21 mouse cellular contexts compared by ENCODE assay signal in genomic region chr1:84590534-84590933, GRCm38 (mm10).
DNase-seq lines count a peak whose midpoint lies in the region; ATAC-seq lines count a peak whose summit lies in the region.
"Had no signal": no experiment of that assay in that cellular context is flagged by ENCODE, and none has a peak within 500 bp of the region (broad histone marks: within the 10 kb centered on the region; RNA-seq: fewer than 3 reads in every experiment).

No protein-coding gene starts in this region.

- peak; percentile 53 for ATAC-seq in forebrain, embryonic 16.5 days
- no peak for ATAC-seq in forebrain, embryonic 11.5 days (replicated peaks; ENCODE audit: low FRiP score)
- ATAC-seq in intestine, embryonic 14.5 days (replicated peaks; ENCODE audit: low FRiP score, low TSS enrichment, low read depth) = no peak
- no peak for ATAC-seq in intestine, embryonic 15.5 days
- 0 out of 2 replicates have a peak, but pooled peaks have one; percentile 19 for ATAC-seq in midbrain, embryonic 16.5 days
- ATAC-seq in midbrain, embryonic 14.5 days (ENCODE audit: low FRiP score, low TSS enrichment) = no peak
- ATAC-seq: intestine, postnatal 0 days had no signal

- no peak for DNase-seq in forebrain, embryonic 11.5 days (ENCODE audit: low spot score)
- DNase-seq in intestine, embryonic 14.5 days (ENCODE audit: low spot score) = peak; percentile 24
- DNase-seq in midbrain, embryonic 14.5 days = no peak
- DNase-seq in thymus, postnatal 14 days = no peak
- DNase-seq: adrenal gland, adult 2 months; adrenal gland, postnatal 25 days; cerebellum, adult 11 months; cerebellum, adult 8-10 months; cerebellum, postnatal 14 days; embryo, embryonic 11 days; gastrocnemius, adult 2 months; gastrocnemius, postnatal 25 days; heart, postnatal 4 days had no signal

- H3K9me3 ChIP-seq in forebrain, embryonic 16.5 days (ENCODE audit: control insufficient read depth, low read length) = no peaks in the 10 kb centered on the region
- H3K9me3 ChIP-seq in forebrain, embryonic 11.5 days (ENCODE audit: control insufficient read depth, low read length) = no peaks in the 10 kb centered on the region
- no peaks in the 10 kb centered on the region for H3K9me3 ChIP-seq in intestine, embryonic 14.5 days (ENCODE audit: control insufficient read depth, low read length)
- no peaks in the 10 kb centered on the region for H3K9me3 ChIP-seq in intestine, embryonic 15.5 days
- H3K9me3 ChIP-seq in midbrain, embryonic 16.5 days (replicated peaks; ENCODE audit: control insufficient read depth, low read length, poor library complexity, severe bottlenecking) = no peaks in the 10 kb centered on the region
- no peaks in the 10 kb centered on the region for H3K9me3 ChIP-seq in midbrain, embryonic 14.5 days (ENCODE audit: control insufficient read depth, low read length)
- H3K9me3 ChIP-seq: embryonic facial prominence, embryonic 15.5 days; heart, embryonic 13.5 days; hindbrain, embryonic 12.5 days had no signal

- no peak overlapping the region for H3K4me2 ChIP-seq in forebrain, embryonic 16.5 days (ENCODE audit: low read length)
- H3K4me2 ChIP-seq in forebrain, embryonic 11.5 days (ENCODE audit: low read depth, low read length, severe bottlenecking) = no peak overlapping the region
- no peak overlapping the region for H3K4me2 ChIP-seq in intestine, embryonic 14.5 days (ENCODE audit: low read length)
- H3K4me2 ChIP-seq in intestine, embryonic 15.5 days (replicated peaks) = no peak overlapping the region
- H3K4me2 ChIP-seq in midbrain, embryonic 16.5 days (ENCODE audit: low read length) = no peak overlapping the region
- H3K4me2 ChIP-seq in midbrain, embryonic 14.5 days (ENCODE audit: low read length) = no peak overlapping the region
- H3K4me2 ChIP-seq: embryonic facial prominence, embryonic 15.5 days; heart, embryonic 13.5 days; hindbrain, embryonic 12.5 days had no signal

- no peaks in the 10 kb centered on the region for H3K36me3 ChIP-seq in forebrain, embryonic 16.5 days (ENCODE audit: control insufficient read depth, insufficient read depth)
- H3K36me3 ChIP-seq in forebrain, embryonic 11.5 days (ENCODE audit: control insufficient read depth, insufficient read depth, low read length) = no peaks in the 10 kb centered on the region
- H3K36me3 ChIP-seq in intestine, embryonic 14.5 days (ENCODE audit: control insufficient read depth, insufficient read depth, low read length) = no peaks in the 10 kb centered on the region
- H3K36me3 ChIP-seq in intestine, embryonic 15.5 days = no peaks in the 10 kb centered on the region
- H3K36me3 ChIP-seq in midbrain, embryonic 16.5 days (ENCODE audit: control insufficient read depth, insufficient read depth, low read length) = no peaks in the 10 kb centered on the region
- H3K36me3 ChIP-seq in midbrain, embryonic 14.5 days (ENCODE audit: control insufficient read depth, insufficient read depth, low read length) = no peaks in the 10 kb centered on the region
- H3K36me3 ChIP-seq: embryonic facial prominence, embryonic 15.5 days; heart, embryonic 13.5 days; hindbrain, embryonic 12.5 days had no signal

- H3K9ac ChIP-seq in forebrain, embryonic 16.5 days (replicated peaks; ENCODE audit: low read depth, low read length) = no peak overlapping the region
- no peak overlapping the region for H3K9ac ChIP-seq in forebrain, embryonic 11.5 days (ENCODE audit: low read length)
- H3K9ac ChIP-seq in intestine, embryonic 14.5 days (ENCODE audit: low read length) = no peak overlapping the region
- H3K9ac ChIP-seq in intestine, embryonic 15.5 days = no peak overlapping the region
- H3K9ac ChIP-seq in midbrain, embryonic 16.5 days (ENCODE audit: low read depth, low read length) = no peak overlapping the region
- no peak overlapping the region for H3K9ac ChIP-seq in midbrain, embryonic 14.5 days (replicated peaks; ENCODE audit: low read length)
- H3K9ac ChIP-seq: embryonic facial prominence, embryonic 15.5 days; heart, embryonic 13.5 days; hindbrain, embryonic 12.5 days had no signal

- WGBS in forebrain, embryonic 16.5 days = 22% methylated on average over 9 of the region's 9 CpGs
- 73% methylated on average over 9 of the region's 9 CpGs for WGBS in forebrain, embryonic 11.5 days
- WGBS in intestine, embryonic 14.5 days = 85% methylated on average over 9 of the region's 9 CpGs
- 79% methylated on average over 9 of the region's 9 CpGs for WGBS in intestine, embryonic 15.5 days
- WGBS in midbrain, embryonic 16.5 days = 39% methylated on average over 9 of the region's 9 CpGs
- WGBS in midbrain, embryonic 14.5 days = 45% methylated on average over 9 of the region's 9 CpGs

- peaks cover 33% of the 10 kb centered on the region for H3K4me1 ChIP-seq in forebrain, embryonic 16.5 days (replicated peaks; ENCODE audit: control insufficient read depth, insufficient read depth, low read length)
- H3K4me1 ChIP-seq in forebrain, embryonic 11.5 days (replicated peaks; ENCODE audit: control insufficient read depth, insufficient read depth, low read length) = peaks cover 6% of the 10 kb centered on the region
- no peaks in the 10 kb centered on the region for H3K4me1 ChIP-seq in intestine, embryonic 14.5 days (replicated peaks; ENCODE audit: control insufficient read depth, insufficient read depth, low read length)
- H3K4me1 ChIP-seq in intestine, embryonic 15.5 days (replicated peaks) = no peaks in the 10 kb centered on the region
- peaks cover 30% of the 10 kb centered on the region for H3K4me1 ChIP-seq in midbrain, embryonic 16.5 days (ENCODE audit: control insufficient read depth, insufficient read depth, low read length)
- H3K4me1 ChIP-seq in midbrain, embryonic 14.5 days (ENCODE audit: control insufficient read depth, insufficient read depth, low read length) = peaks cover 36% of the 10 kb centered on the region
- H3K4me1 ChIP-seq: embryonic facial prominence, embryonic 15.5 days had no signal

- no peak overlapping the region for H3K27ac ChIP-seq in forebrain, embryonic 16.5 days (ENCODE audit: low read length)
- H3K27ac ChIP-seq in forebrain, embryonic 11.5 days (ENCODE audit: low read depth, low read length) = no peak overlapping the region
- H3K27ac ChIP-seq in intestine, embryonic 14.5 days (ENCODE audit: low read depth) = no peak overlapping the region
- H3K27ac ChIP-seq in intestine, embryonic 15.5 days = no peak overlapping the region
- no peak overlapping the region for H3K27ac ChIP-seq in midbrain, embryonic 16.5 days (ENCODE audit: low read length)
- H3K27ac ChIP-seq in midbrain, embryonic 14.5 days (replicated peaks; ENCODE audit: low read depth, low read length) = no peak overlapping the region
- H3K27ac ChIP-seq: embryonic facial prominence, embryonic 15.5 days; gastrocnemius, adult 2 months; heart, embryonic 13.5 days; hindbrain, embryonic 12.5 days had no signal

- H3K4me3 ChIP-seq in forebrain, embryonic 16.5 days (replicated peaks; ENCODE audit: low read length) = no peak overlapping the region
- H3K4me3 ChIP-seq in forebrain, embryonic 11.5 days (ENCODE audit: low read depth, low read length) = no peak overlapping the region
- H3K4me3 ChIP-seq in intestine, embryonic 14.5 days (ENCODE audit: low read depth, low read length) = no peak overlapping the region
- no peak overlapping the region for H3K4me3 ChIP-seq in intestine, embryonic 15.5 days (replicated peaks)
- no peak overlapping the region for H3K4me3 ChIP-seq in midbrain, embryonic 16.5 days (ENCODE audit: low read depth, low read length)
- H3K4me3 ChIP-seq in midbrain, embryonic 14.5 days (replicated peaks; ENCODE audit: low read depth, low read length) = no peak overlapping the region
- H3K4me3 ChIP-seq: embryonic facial prominence, embryonic 15.5 days; erythroblast, embryonic 14.5 days; gastrocnemius, adult 2 months; heart, embryonic 13.5 days; hindbrain, embryonic 12.5 days had no signal

- H3K27me3 ChIP-seq in forebrain, embryonic 16.5 days (replicated peaks; ENCODE audit: control insufficient read depth, insufficient read depth, low read length) = no peaks in the 10 kb centered on the region
- H3K27me3 ChIP-seq in forebrain, embryonic 11.5 days (ENCODE audit: control insufficient read depth, insufficient read depth, low read length) = no peaks in the 10 kb centered on the region
- no peaks in the 10 kb centered on the region for H3K27me3 ChIP-seq in intestine, embryonic 14.5 days (replicated peaks; ENCODE audit: control insufficient read depth, insufficient read depth, low read length)
- no peaks in the 10 kb centered on the region for H3K27me3 ChIP-seq in intestine, embryonic 15.5 days (replicated peaks)
- no peaks in the 10 kb centered on the region for H3K27me3 ChIP-seq in midbrain, embryonic 16.5 days (ENCODE audit: control insufficient read depth, insufficient read depth, low read depth, low read length)
- H3K27me3 ChIP-seq in midbrain, embryonic 14.5 days (ENCODE audit: control insufficient read depth, insufficient read depth, low read length) = no peaks in the 10 kb centered on the region
- H3K27me3 ChIP-seq: embryonic facial prominence, embryonic 15.5 days; heart, embryonic 13.5 days; hindbrain, embryonic 12.5 days had no signal

Comparison
In these comparisons a context has a peak if more than half of its experiments do, and no peak if none do; other contexts are left out.
1. ATAC-seq: peak in forebrain, embryonic 16.5 days (single experiment) and midbrain, embryonic 16.5 days (single experiment); none in forebrain, embryonic 11.5 days (single experiment), intestine, embryonic 14.5 days (single experiment), intestine, embryonic 15.5 days (single experiment) and midbrain, embryonic 14.5 days (single experiment).